Mouse (Mus musculus) lung, postnatal 0 days (tissue): ENCODE measurements around the gene Rpap3. TPM values are rescaled to one million over a fixed set of nuclear protein-coding genes. Genes with fewer than 3 reads are reported as not detected.

ENCODE experiments used
- ATAC-seq: fragments of 200-750 bp; cut with Nextera tagmentation; 2 replicates; pipeline ENCODE4 v1.8.0; 2017; ENCODE audit warnings: moderate library complexity
- DNase-seq: peaks from one replicate; pipeline ENCODE4 v3.0.0-alpha.2; 2016; ENCODE audit warnings: low spot score
- H3K27ac ChIP-seq: fragments of 300-500 bp; sonication (generic); 2 replicates; pipeline ENCODE4 v1.5.1; 2014; ENCODE audit warnings: antibody characterized with exemption, mild to moderate bottlenecking, low read length, mixed read lengths
- H3K27me3 ChIP-seq: fragments of 300-500 bp; sonication (generic); replicated peaks from 2 replicates; pipeline ENCODE4 v1.6.1; 2014; ENCODE audit warnings: low read length, mixed read lengths; ENCODE audit not compliant: insufficient read depth
- H3K36me3 ChIP-seq: fragments of 300-500 bp; sonication (generic); 2 replicates; pipeline ENCODE4 v1.6.1; 2014; ENCODE audit warnings: low read length, mixed read lengths; ENCODE audit not compliant: insufficient read depth
- H3K4me1 ChIP-seq: fragments of 300-500 bp; sonication (generic); 2 replicates; pipeline ENCODE4 v1.6.1; 2014; ENCODE audit warnings: antibody characterized with exemption, low read depth, low read length, mixed read lengths; ENCODE audit not compliant: insufficient read depth
- H3K4me2 ChIP-seq: fragments of 300-500 bp; sonication (generic); replicated peaks from 2 replicates; pipeline ENCODE4 v1.6.1; 2014; ENCODE audit warnings: low read depth, mild to moderate bottlenecking, low read length, moderate library complexity, mixed read lengths
- H3K4me3 ChIP-seq: fragments of 300-500 bp; sonication (generic); 2 replicates; pipeline ENCODE4 v1.5.1; 2014; ENCODE audit warnings: low read depth, low read length
- H3K9ac ChIP-seq: fragments of 300-500 bp; sonication (generic); replicated peaks from 2 replicates; pipeline ENCODE4 v1.6.1; 2014; ENCODE audit warnings: low read depth, mild to moderate bottlenecking
- H3K9me3 ChIP-seq: fragments of 300-500 bp; sonication (generic); 2 replicates; pipeline ENCODE4 v1.6.1; 2016; ENCODE audit warnings: low read length, mixed read lengths
- CTCF ChIP-seq: IDR thresholded peaks from 2 replicates; pipeline ENCODE4 v1.5.1; 2016; ENCODE audit warnings: antibody characterized with exemption, mild to moderate bottlenecking
- EP300 ChIP-seq: IDR thresholded peaks from 2 replicates; pipeline ENCODE4 v1.6.1; 2016; ENCODE audit warnings: antibody characterized with exemption, mild to moderate bottlenecking, control low read depth
- WGBS: fragments of 180-500 bp; shearing (Covaris S2); extraction: QIAGEN DNeasy Blood & Tissue Kit; methylation state at CpG from one replicate; pipeline ENCODE4 v1.1.7; 2014; 5-methylcytosine and 5-hydroxymethylcytosine counted together
- polyA plus RNA-seq: library from polyadenylated mRNA; unstranded; fragments of >200 nt; fragmentation: Nextera tagmentation; extraction: Ambion mirVana; gene quantifications from 2 replicates; pipeline ENCODE4 v1.2.1, GENCODE M21; 2015

Gene Rpap3
- polyA plus RNA-seq, 1 experiment from 2014 or later, result 14.3 TPM

- no peaks in the 10 kb centered on the region for H3K9me3 ChIP-seq
- TF ChIP-seq CTCF (no peak), EP300 (no peak)
- no peaks in the 10 kb centered on the region for H3K4me1 ChIP-seq
- peaks cover 33% of the 10 kb centered on the region for H3K36me3 ChIP-seq
- WGBS, result 68% methylated on average over 8 of the region's 8 CpGs
- H3K9ac ChIP-seq, result no peak overlapping the region
- no peak overlapping the region for H3K4me2 ChIP-seq
- DNase-seq (no peak), ATAC-seq (no peak)
- no peak overlapping the region for H3K27ac ChIP-seq
- no peak overlapping the region for H3K4me3 ChIP-seq
- no peaks in the 10 kb centered on the region for H3K27me3 ChIP-seq
Measured at GRCm38 (mm10) chr15:97682053-97682452, 23.6 kb downstream of the Rpap3 start.

- peaks cover 25% of the 10 kb centered on the region for H3K36me3 ChIP-seq
- H3K9me3 ChIP-seq, result no peaks in the 10 kb centered on the region
- H3K4me2 ChIP-seq, result no peak overlapping the region
- H3K4me1 ChIP-seq, result no peaks in the 10 kb centered on the region
- no peaks in the 10 kb centered on the region for H3K27me3 ChIP-seq
- no peak overlapping the region for H3K4me3 ChIP-seq
- TF ChIP-seq EP300 (no peak), CTCF (no peak)
- ATAC-seq (no peak), DNase-seq (no peak)
- H3K27ac ChIP-seq, result no peak overlapping the region
- no peak overlapping the region for H3K9ac ChIP-seq
- WGBS, result 80% methylated on average over 18 of the region's 18 CpGs
Measured at GRCm38 (mm10) chr15:97679991-97680681, 25.5 kb downstream of the Rpap3 start.

GRCm38 (mm10) chr15:97677341-97677740, 28.3 kb downstream of the Rpap3 start:
- DNase-seq (no peak), ATAC-seq (no peak)
- Histone ChIP-seq H3K9me3 (no peaks in the 10 kb centered on the region), H3K4me1 (no peaks in the 10 kb centered on the region), H3K27me3 (no peaks in the 10 kb centered on the region), H3K27ac (no peak overlapping the region), H3K4me2 (no peak overlapping the region), H3K4me3 (no peak overlapping the region), H3K36me3 (peaks cover 30% of the 10 kb centered on the region), H3K9ac (no peak overlapping the region)
- 88% methylated on average over 3 of the region's 3 CpGs for WGBS
- no peak for TF ChIP-seq EP300
- TF ChIP-seq CTCF, result no peak

- WGBS, result 90% methylated on average over 13 of the region's 13 CpGs
- Histone ChIP-seq H3K27me3 (no peaks in the 10 kb centered on the region), H3K4me1 (no peaks in the 10 kb centered on the region), H3K27ac (no peak overlapping the region), H3K9me3 (no peaks in the 10 kb centered on the region), H3K9ac (no peak overlapping the region), H3K36me3 (peaks cover 24% of the 10 kb centered on the region; the same call in 1 of the 2 replicates), H3K4me2 (no peak overlapping the region), H3K4me3 (no peak overlapping the region)
- no peak for DNase-seq
- no peak for ATAC-seq
- TF ChIP-seq EP300, result no peak
- no peak for TF ChIP-seq CTCF
Measured at GRCm38 (mm10) chr15:97675927-97676326, 29.7 kb downstream of the Rpap3 start.

- 91% methylated on average over 4 of the region's 4 CpGs for whole genome bisulfite sequencing
- H3K36me3 ChIP-seq, result peaks cover 13% of the 10 kb centered on the region; the same call in 1 of the 2 replicates
Measured at GRCm38 (mm10) chr15:97674423-97674822, 31.2 kb downstream of the Rpap3 start.

GRCm38 (mm10) chr15:97673256-97674000, 32.2 kb downstream of the Rpap3 start:
- WGBS, result 85% methylated on average over 7 of the region's 7 CpGs
- Histone ChIP-seq H3K4me1 (no peaks in the 10 kb centered on the region), H3K27me3 (no peaks in the 10 kb centered on the region), H3K36me3 (peaks cover 13% of the 10 kb centered on the region; the same call in 1 of the 2 replicates), H3K4me2 (no peak overlapping the region), H3K9me3 (no peaks in the 10 kb centered on the region), H3K9ac (no peak overlapping the region), H3K27ac (no peak overlapping the region), H3K4me3 (no peak overlapping the region)
- DNase-seq (no peak), ATAC-seq (no peak)
- TF ChIP-seq CTCF, result no peak
- no peak for TF ChIP-seq EP300

More at GRCm38 (mm10) chr15:97674423-97674822, 31.2 kb downstream of the Rpap3 start:
- Histone ChIP-seq H3K9me3 (no peaks in the 10 kb centered on the region), H3K27ac (no peak overlapping the region), H3K4me3 (no peak overlapping the region), H3K9ac (no peak overlapping the region), H3K27me3 (no peaks in the 10 kb centered on the region), H3K4me1 (no peaks in the 10 kb centered on the region), H3K4me2 (no peak overlapping the region)
- DNase-seq (no peak), ATAC-seq (no peak)
- TF ChIP-seq CTCF (no peak), EP300 (no peak)
